In the genomic region with DNA sequence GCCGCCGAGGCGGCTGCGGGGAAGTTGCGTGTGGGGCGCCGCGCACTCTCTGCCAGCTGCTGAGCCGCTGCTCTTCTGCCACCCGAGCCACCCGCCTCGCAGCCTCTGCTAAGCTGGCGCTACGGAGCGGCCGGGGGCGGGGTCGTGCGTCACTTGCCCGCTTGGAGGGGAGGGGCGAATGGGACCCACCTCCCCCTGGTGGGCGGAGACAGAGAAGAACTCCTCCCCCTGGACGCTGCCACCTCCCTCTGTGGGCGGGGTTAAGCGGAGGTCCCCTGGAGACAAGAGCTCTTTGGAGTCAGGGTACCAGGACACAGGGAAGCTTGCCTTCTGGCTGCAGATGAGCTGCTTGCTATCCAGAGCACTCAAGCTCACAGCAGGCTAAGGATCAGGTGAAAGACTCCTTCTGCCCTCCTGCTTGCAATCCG, we compare ENCODE assay signal across 8 mouse cellular contexts. TPM values are rescaled to one million over a fixed set of nuclear protein-coding genes. Genes with fewer than 3 reads are reported as not detected.
DNase-seq lines count a peak whose midpoint lies in the region; ATAC-seq and TF ChIP-seq lines count a peak whose summit lies in the region.

A gene (minus strand): TSS at position 151 of the 428 bp plus-strand sequence.

- peak within 1 kb of the TSS; percentile 63; the same call in 1 of the 2 replicates for H3K27ac ChIP-seq in intestine, postnatal 0 days (ENCODE audit: low read depth, low read length)
- H3K27ac ChIP-seq in midbrain, embryonic 11.5 days (ENCODE audit: low read depth, low read length), result 0 out of 2 replicates have a peak within 1 kb of the TSS, but pooled peaks have one; percentile 8

- H3K4me2 ChIP-seq in intestine, postnatal 0 days (replicated peaks; ENCODE audit: low read depth), result peak within 1 kb of the TSS; percentile 99
- H3K4me2 ChIP-seq in midbrain, embryonic 11.5 days, result peak within 1 kb of the TSS; percentile 70

- peak; percentile 95 for ATAC-seq in granulocyte monocyte progenitor cell, adult 5-6 weeks (replicated peaks; ENCODE audit: poor library complexity, severe bottlenecking)
- ATAC-seq in intestine, postnatal 0 days, result peak; percentile 95
- ATAC-seq in midbrain, embryonic 11.5 days (ENCODE audit: low FRiP score), result peak; percentile 97

- H3K9ac ChIP-seq in intestine, postnatal 0 days (ENCODE audit: low read depth, low read length), result peak within 1 kb of the TSS; percentile 62
- H3K9ac ChIP-seq in midbrain, embryonic 11.5 days (ENCODE audit: low read length), result peak within 1 kb of the TSS; percentile 62

- under 1% methylated on average over 26 of the region's 26 CpGs for WGBS in intestine, postnatal 0 days
- under 1% methylated on average over 16 of the region's 26 CpGs for WGBS in midbrain, embryonic 11.5 days

- TF ChIP-seq CTCF in intestine, postnatal 0 days (IDR thresholded peaks at IDR 0.05; ENCODE audit: low read depth), result peak; percentile 51

- intact Hi-C loops in left cerebral cortex, postnatal 4 days (cut with DNase I), result loop anchor here (5.0 to 10.0 kb wide), 3 partner anchors 96 to 398 kb away; no protein-coding TSS in a partner anchor

- H3K9me3 ChIP-seq in intestine, postnatal 0 days (ENCODE audit: control insufficient read depth), result no peaks in the 10 kb centered on the region
- no peaks in the 10 kb centered on the region for H3K9me3 ChIP-seq in midbrain, embryonic 11.5 days (ENCODE audit: control insufficient read depth, low read length)

- no peaks in the 10 kb centered on the region for H3K27me3 ChIP-seq in intestine, postnatal 0 days (replicated peaks; ENCODE audit: control insufficient read depth, insufficient read depth, low read length)
- peaks cover 7% of the 10 kb centered on the region; the same call in 1 of the 2 replicates for H3K27me3 ChIP-seq in midbrain, embryonic 11.5 days (ENCODE audit: control insufficient read depth, insufficient read depth, low read length)

- peak; percentile 93 for DNase-seq in adrenal gland, postnatal 25 days
- peak; percentile 97 for DNase-seq in embryo, embryonic 9.5 days (ENCODE audit: extremely low spot score)
- DNase-seq in left cerebral cortex, postnatal 4 days, result peak; percentile 95
- peak; percentile 99 for DNase-seq in midbrain, embryonic 11.5 days (ENCODE audit: low spot score, missing footprints)
- DNase-seq in right cerebral cortex, postnatal 4 days, result peak; percentile 86
- DNase-seq in yolk sac, embryonic 10.5 days (ENCODE audit: low spot score), result peak; percentile 88

- peak within 1 kb of the TSS; percentile 78 for H3K4me3 ChIP-seq in intestine, postnatal 0 days (ENCODE audit: low read depth, low read length)
- H3K4me3 ChIP-seq in midbrain, embryonic 11.5 days (ENCODE audit: low read depth, low read length), result peak within 1 kb of the TSS; percentile 58

- no peaks in the 10 kb centered on the region for H3K36me3 ChIP-seq in intestine, postnatal 0 days (ENCODE audit: control insufficient read depth, insufficient read depth)
- no peaks in the 10 kb centered on the region for H3K36me3 ChIP-seq in midbrain, embryonic 11.5 days (ENCODE audit: control insufficient read depth, insufficient read depth, low read length)

- no peaks in the 10 kb centered on the region for H3K4me1 ChIP-seq in intestine, postnatal 0 days (replicated peaks; ENCODE audit: control insufficient read depth, insufficient read depth, low read length)
- 0 out of 2 replicates have a peak, but pooled peaks cover 2% of the 10 kb centered on the region for H3K4me1 ChIP-seq in midbrain, embryonic 11.5 days (ENCODE audit: control insufficient read depth, insufficient read depth, low read length)

RNA-seq across cellular contexts. Expression of the gene that starts here (rescaled TPM):
- total RNA-seq in adrenal gland, postnatal 25 days (2021), result 3.0 and 3.9 TPM in 2 replicates
- not detected in 2 replicates for total RNA-seq in granulocyte monocyte progenitor cell, adult 5-6 weeks (2014; fragmentation: Nextera tagmentation)
- total RNA-seq in granulocyte monocyte progenitor cell, adult 5-6 weeks (2017), result not detected in 2 replicates
- polyA plus RNA-seq in intestine, postnatal 0 days (2015; fragmentation: Nextera tagmentation; extraction: Ambion mirVana), result 0.61 and 0.76 TPM in 2 replicates
- total RNA-seq in left cerebral cortex, postnatal 4 days (2021), result 10 to 100 TPM; 26.0 to 27.3 TPM
- 1.7 and 1.9 TPM in 2 replicates for polyA plus RNA-seq in midbrain, embryonic 11.5 days (2014; fragmentation: Nextera tagmentation; extraction: Ambion mirVana)

Comparison
In these comparisons a context has a peak if more than half of its experiments do, and no peak if none do; other contexts are left out.
1. Peak in every context shown above with its lines: DNase-seq, ATAC-seq, H3K4me3 ChIP-seq and H3K27ac ChIP-seq.
2. Peak in ATAC-seq in granulocyte monocyte progenitor cell, adult 5-6 weeks; RNA of the gene not detected or under 1 TPM.
3. Peak in ATAC-seq, H3K4me3 ChIP-seq, H3K27ac ChIP-seq, H3K9ac ChIP-seq and H3K4me2 ChIP-seq in intestine, postnatal 0 days; RNA of the gene not detected or under 1 TPM.